Mouse (Mus musculus) T-cell, adult 66 days (primary cell): ENCODE results near the gene Gm37240. TPM values are rescaled to one million over a fixed set of nuclear protein-coding genes. Genes with fewer than 3 reads are reported as not detected.

ENCODE experiments used
- total RNA-seq, 2 experiments: library from RNA; stranded (reverse); gene quantifications; 3 replicates in 1 of 2; 4 replicates in 1 of 2; pipeline ENCODE4 v1.2.4; 2023

Gene Gm37240
- total RNA-seq: under 1 TPM in 1 of 2 experiments, not detected in 1; 0.87 TPM

DNA sequence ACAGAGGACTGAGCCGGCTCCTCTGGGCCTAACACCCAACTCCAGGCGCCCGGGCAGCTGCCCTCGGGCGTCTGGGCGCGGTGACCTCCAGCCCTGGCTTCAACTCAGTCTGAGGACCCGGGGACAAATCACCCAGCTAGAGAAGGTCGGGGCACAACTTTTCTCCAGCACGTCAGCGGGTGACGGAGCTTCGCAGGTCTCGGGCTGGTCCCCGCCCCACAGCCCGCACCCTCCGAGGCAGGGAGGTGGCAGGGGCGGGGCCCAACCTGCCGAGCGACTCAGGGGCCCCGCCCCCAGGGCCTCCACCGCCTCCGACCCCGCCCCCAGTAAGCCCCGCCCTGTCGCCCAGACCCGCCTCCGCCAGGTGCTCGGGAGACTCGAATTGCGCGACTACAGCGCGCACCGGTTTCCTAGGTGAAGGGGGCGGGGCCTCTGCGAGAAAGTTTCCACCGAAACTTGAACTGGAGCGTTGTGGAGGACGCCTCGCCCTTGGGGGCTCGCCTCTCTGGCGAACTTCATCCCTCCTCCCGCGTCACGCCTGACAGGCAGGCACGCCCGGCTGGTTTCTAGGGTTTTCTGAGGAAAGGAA, at the start of gene Gm37240, which contains the start of gene Glt28d2:
Gm37240 (minus strand) TSS at position 280 of the 589 bp plus-strand sequence.
Glt28d2 (minus strand) TSS at position 278 of the 589 bp plus-strand sequence.

GRCm38 (mm10) chr3:85817191-85817590, 70.1 kb downstream of the Gm37240 start, which contains the start of gene Fam160a1:
Fam160a1 (minus strand) TSS chr3:85817291.

GRCm38 (mm10) chr3:85573864-85574830, 313.2 kb downstream of the Gm37240 start, which contains the start of gene Gatb:
Gatb (plus strand) TSS chr3:85574119.

GRCm38 (mm10) chr3:84814762-84815381, 1072.4 kb downstream of the Gm37240 start, which contains the start of gene Fbxw7:
Fbxw7 (plus strand) TSS chr3:84815268.

DNA sequence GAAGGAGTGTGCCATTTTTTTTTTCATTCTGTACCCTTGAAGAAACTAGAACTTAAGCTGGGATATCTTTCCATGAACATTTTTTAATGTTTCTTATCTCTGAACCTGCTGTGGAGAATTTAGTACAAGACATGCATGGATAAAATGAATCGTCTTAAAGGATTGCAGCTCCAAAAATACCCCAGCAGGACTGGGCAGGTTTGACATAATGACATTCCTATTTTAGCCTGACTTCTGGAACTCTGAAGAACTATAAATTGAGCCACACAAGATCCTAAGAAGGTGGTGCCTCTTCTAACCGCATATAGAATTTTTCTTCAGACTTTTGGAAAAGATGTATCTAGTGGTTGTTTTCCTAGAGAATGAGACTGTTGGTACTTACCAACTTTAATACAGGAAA, 1294.0 kb downstream of the Gm37240 start, which contains the start of gene Tigd4:
Tigd4 (plus strand) TSS at position 301 of the 400 bp plus-strand sequence.

DNA sequence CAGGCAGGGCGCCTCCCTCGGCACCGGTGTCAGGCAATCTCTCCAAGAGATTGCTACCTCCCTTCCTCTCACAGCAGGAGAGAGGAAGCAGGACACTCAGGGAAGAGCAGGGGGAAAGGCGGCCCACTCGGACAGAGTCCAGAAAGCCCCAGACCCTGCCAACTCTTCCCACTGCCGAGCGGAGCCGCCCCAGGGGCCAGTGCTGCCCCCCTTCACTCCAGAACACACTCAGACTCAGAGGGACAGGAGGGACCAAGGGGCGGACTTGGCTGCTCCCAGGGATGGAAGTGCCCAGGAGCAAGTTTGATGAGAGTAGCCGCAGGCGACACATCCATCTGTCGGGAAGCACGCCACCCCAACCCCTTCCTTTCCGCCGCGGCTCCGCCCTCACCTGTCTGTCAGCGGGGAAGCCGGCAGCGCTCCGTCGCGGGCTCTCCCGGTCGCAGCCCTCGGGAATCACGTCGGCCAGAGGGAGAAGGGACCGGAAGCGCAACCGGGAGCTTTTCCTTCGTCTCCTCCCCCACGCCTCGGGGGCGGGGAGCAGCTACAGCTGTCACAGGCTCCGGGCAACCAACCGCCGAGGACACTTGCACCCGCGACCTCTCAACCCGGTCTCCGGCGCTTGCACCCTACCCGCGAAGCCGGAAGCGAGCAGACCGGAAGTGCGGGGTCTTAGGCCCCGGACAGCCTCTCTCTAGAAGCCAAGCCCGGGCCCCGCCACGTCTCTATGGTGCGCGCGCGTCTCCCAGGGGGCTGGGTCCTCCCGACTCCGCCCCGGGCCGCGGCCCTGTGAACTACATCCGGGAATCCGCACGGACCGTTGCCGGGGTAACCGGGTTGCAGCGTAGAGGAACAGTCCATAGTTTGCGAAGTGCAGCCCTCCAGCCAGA, 1305.0 kb downstream of the Gm37240 start, which contains the start of gene Arfip1:
Arfip1 (minus strand) TSS at position 603 of the 890 bp plus-strand sequence.

GRCm38 (mm10) chr3:84480006-84480897, 1407.1 kb downstream of the Gm37240 start, which contains the start of gene Fhdc1:
Fhdc1 (minus strand) TSS chr3:84480429.

Other genes with a start within 250 kb of the Gm37240 start
- under 1 TPM; 0.70 to 0.77 TPM for gene Fam160a1, start 70.2 kb downstream of the Gm37240 start, total RNA-seq
- under 1 TPM in 1 of 2 experiments, not detected in 1; 0.77 TPM for gene Glt28d2, start within 50 bp of the Gm37240 start, total RNA-seq
- gene Sh3d19, start 83.6 kb upstream of the Gm37240 start, total RNA-seq: under 1 TPM; 0.41 to 0.73 TPM
- not detected for gene Prss48, start 115.0 kb upstream of the Gm37240 start, total RNA-seq